Mouse (Mus musculus) thymus, postnatal 4 days (tissue): ENCODE measurements around the gene Trim40.

Experiments
- DNase-seq: peaks from one replicate; pipeline ENCODE4 v3.0.0; 2021

Gene Trim40

GRCm38 (mm10) chr17:36836874-36837647, 52.9 kb downstream of the Trim40 start, which contains the start of gene Trim26:
TSS of gene Trim26 (plus strand) at chr17:36837134.
- DNase-seq: peak; percentile 90

GRCm38 (mm10) chr17:36836427-36836812, 53.5 kb downstream of the Trim40 start:
- DNase-seq: no peak

GRCm38 (mm10) chr17:36835591-36836426, 54.1 kb downstream of the Trim40 start:
- DNase-seq: peak; percentile 79

GRCm38 (mm10) chr17:36832694-36833093, 57.2 kb downstream of the Trim40 start:
- DNase-seq: no peak
